Mouse (Mus musculus): ENCODE data around the gene Polr3gl. TPM values are rescaled to one million over a fixed set of nuclear protein-coding genes. Genes with fewer than 3 reads are reported as not detected.

The Polr3gl gene
- polyA plus RNA-seq, 2 experiments = 11.9 to 51.7 TPM

GRCm38 (mm10) chr3:96542554-96542953 is 51.4 kb downstream of the Polr3gl start:
- Histone ChIP-seq H3K9ac (ENCODE audit: low read depth, low read length, severe bottlenecking) (no peak overlapping the region), H3K4me3 (replicated peaks; ENCODE audit: low read length) (no peak overlapping the region), H3K9me3 (ENCODE audit: control insufficient read depth, low read length) (no peaks in the 10 kb centered on the region), H3K36me3 (ENCODE audit: control insufficient read depth, insufficient read depth, low read length) (no peaks in the 10 kb centered on the region), H3K4me1 (ENCODE audit: control insufficient read depth, insufficient read depth, low read length) (no peaks in the 10 kb centered on the region), H3K4me2 (replicated peaks; ENCODE audit: low read depth, low read length, severe bottlenecking) (no peak overlapping the region), H3K27me3 (ENCODE audit: control insufficient read depth, insufficient read depth, low read length) (no peaks in the 10 kb centered on the region), H3K27ac (replicated peaks; ENCODE audit: low read depth, low read length) (no peak overlapping the region)
- ATAC-seq (ENCODE audit: low FRiP score, low read depth) (no peak), DNase-seq (ENCODE audit: low spot score) (no peak)
- WGBS = 79% methylated on average over 8 of the region's 8 CpGs
- TF ChIP-seq POLR2A (IDR thresholded peaks at IDR 0.05; ENCODE audit: borderline replicate concordance, extremely low read depth, insufficient read depth, insufficient read length) = no peak

GRCm38 (mm10) chr3:96541328-96542078 is 52.5 kb downstream of the Polr3gl start:
- no peak for ATAC-seq (ENCODE audit: low FRiP score, low read depth)
- H3K9ac ChIP-seq (ENCODE audit: low read depth, low read length, severe bottlenecking) = no peak overlapping the region
- H3K4me3 ChIP-seq (replicated peaks; ENCODE audit: low read length) = no peak overlapping the region
- H3K27ac ChIP-seq (replicated peaks; ENCODE audit: low read depth, low read length) = no peak overlapping the region
- H3K36me3 ChIP-seq (ENCODE audit: control insufficient read depth, insufficient read depth, low read length) = no peaks in the 10 kb centered on the region
- H3K9me3 ChIP-seq (ENCODE audit: control insufficient read depth, low read length) = no peaks in the 10 kb centered on the region
- TF ChIP-seq POLR2A (IDR thresholded peaks at IDR 0.05; ENCODE audit: borderline replicate concordance, extremely low read depth, insufficient read depth, insufficient read length) = no peak
- H3K27me3 ChIP-seq (ENCODE audit: control insufficient read depth, insufficient read depth, low read length) = no peaks in the 10 kb centered on the region
- no peak overlapping the region for H3K4me2 ChIP-seq (replicated peaks; ENCODE audit: low read depth, low read length, severe bottlenecking)
- no peak for DNase-seq (ENCODE audit: low spot score)
- no peaks in the 10 kb centered on the region for H3K4me1 ChIP-seq (ENCODE audit: control insufficient read depth, insufficient read depth, low read length)
- 22% methylated on average over 14 of the region's 14 CpGs for WGBS

- no peak overlapping the region for H3K9ac ChIP-seq (ENCODE audit: low read depth, low read length, severe bottlenecking)
- WGBS = 38% methylated on average over 6 of the region's 6 CpGs
Observed at GRCm38 (mm10) chr3:96540740-96541139, 53.2 kb downstream of the Polr3gl start.

GRCm38 (mm10) chr3:96539316-96539715 is 54.7 kb downstream of the Polr3gl start:
- DNase-seq (ENCODE audit: low spot score) = peak; percentile 42

More at GRCm38 (mm10) chr3:96540740-96541139, 53.2 kb downstream of the Polr3gl start:
- Histone ChIP-seq H3K27me3 (ENCODE audit: control insufficient read depth, insufficient read depth, low read length) (no peaks in the 10 kb centered on the region), H3K9me3 (ENCODE audit: control insufficient read depth, low read length) (no peaks in the 10 kb centered on the region), H3K4me1 (ENCODE audit: control insufficient read depth, insufficient read depth, low read length) (no peaks in the 10 kb centered on the region), H3K4me3 (replicated peaks; ENCODE audit: low read length) (no peak overlapping the region), H3K27ac (replicated peaks; ENCODE audit: low read depth, low read length) (no peak overlapping the region), H3K36me3 (ENCODE audit: control insufficient read depth, insufficient read depth, low read length) (no peaks in the 10 kb centered on the region), H3K4me2 (replicated peaks; ENCODE audit: low read depth, low read length, severe bottlenecking) (no peak overlapping the region)
- DNase-seq (ENCODE audit: low spot score) (no peak), ATAC-seq (ENCODE audit: low FRiP score, low read depth) (no peak)
- no peak for TF ChIP-seq POLR2A (IDR thresholded peaks at IDR 0.05; ENCODE audit: borderline replicate concordance, extremely low read depth, insufficient read depth, insufficient read length)

GRCm38 (mm10) chr3:96534300-96534699 is 59.7 kb downstream of the Polr3gl start:
- H3K4me1 ChIP-seq (ENCODE audit: control insufficient read depth, insufficient read depth, low read length) = no peaks in the 10 kb centered on the region
- H3K4me2 ChIP-seq (replicated peaks; ENCODE audit: low read depth, low read length, severe bottlenecking) = no peak overlapping the region
- H3K9me3 ChIP-seq (ENCODE audit: control insufficient read depth, low read length) = no peaks in the 10 kb centered on the region
- H3K27ac ChIP-seq (replicated peaks; ENCODE audit: low read depth, low read length) = no peak overlapping the region
- 64% methylated on average over 2 of the region's 2 CpGs for WGBS
- no peak overlapping the region for H3K4me3 ChIP-seq (replicated peaks; ENCODE audit: low read length)
- no peak for ATAC-seq (ENCODE audit: low FRiP score, low read depth)
- no peaks in the 10 kb centered on the region for H3K27me3 ChIP-seq (ENCODE audit: control insufficient read depth, insufficient read depth, low read length)
- no peak for TF ChIP-seq POLR2A (IDR thresholded peaks at IDR 0.05; ENCODE audit: borderline replicate concordance, extremely low read depth, insufficient read depth, insufficient read length)
- no peak overlapping the region for H3K9ac ChIP-seq (ENCODE audit: low read depth, low read length, severe bottlenecking)
- H3K36me3 ChIP-seq (ENCODE audit: control insufficient read depth, insufficient read depth, low read length) = no peaks in the 10 kb centered on the region
- no peak for DNase-seq (ENCODE audit: low spot score)

More at GRCm38 (mm10) chr3:96539316-96539715, 54.7 kb downstream of the Polr3gl start:
- 26% methylated on average over 2 of the region's 2 CpGs for WGBS
- Histone ChIP-seq H3K27me3 (ENCODE audit: control insufficient read depth, insufficient read depth, low read length) (no peaks in the 10 kb centered on the region), H3K4me3 (replicated peaks; ENCODE audit: low read length) (no peak overlapping the region), H3K4me1 (ENCODE audit: control insufficient read depth, insufficient read depth, low read length) (no peaks in the 10 kb centered on the region), H3K9ac (ENCODE audit: low read depth, low read length, severe bottlenecking) (no peak overlapping the region), H3K9me3 (ENCODE audit: control insufficient read depth, low read length) (no peaks in the 10 kb centered on the region), H3K36me3 (ENCODE audit: control insufficient read depth, insufficient read depth, low read length) (no peaks in the 10 kb centered on the region), H3K4me2 (replicated peaks; ENCODE audit: low read depth, low read length, severe bottlenecking) (no peak overlapping the region), H3K27ac (replicated peaks; ENCODE audit: low read depth, low read length) (no peak overlapping the region)
- no peak for ATAC-seq (ENCODE audit: low FRiP score, low read depth)
- TF ChIP-seq POLR2A (IDR thresholded peaks at IDR 0.05; ENCODE audit: borderline replicate concordance, extremely low read depth, insufficient read depth, insufficient read length) = no peak
